Mouse (Mus musculus) myocyte (in vitro differentiated cells): ENCODE measurements around the gene Srsf3.

ENCODE experiments used
- CEBPB ChIP-seq: IDR thresholded peaks from 2 replicates; pipeline ENCODE4 v1.6.1; 2011; ENCODE audit warnings: mild to moderate bottlenecking, moderate library complexity; ENCODE audit not compliant: poor library complexity, insufficient read depth, severe bottlenecking
- E2F4 ChIP-seq: IDR thresholded peaks from one replicate; pipeline ENCODE4 v1.6.1; 2011; ENCODE audit warnings: mild to moderate bottlenecking, control low read depth, moderate library complexity; ENCODE audit not compliant: insufficient read depth
- MYOD1 ChIP-seq, 3 experiments: IDR thresholded peaks; one replicate each; pipeline ENCODE4 v1.6.1; 2011; ENCODE audit warnings: control low read depth in 2 of 3, low read depth in 2 of 3, mild to moderate bottlenecking in 2 of 3, moderate library complexity in 1 of 3; ENCODE audit not compliant: insufficient read length in 2 of 3, control insufficient read depth in 1 of 3
- POLR2A ChIP-seq: IDR thresholded peaks from one replicate; pipeline ENCODE4 v1.6.1; 2011; ENCODE audit warnings: low read depth, mild to moderate bottlenecking, control low read depth, moderate library complexity; ENCODE audit not compliant: insufficient read length
- POLR2AphosphoS2 ChIP-seq: IDR thresholded peaks from one replicate; pipeline ENCODE4 v1.6.1; 2011; ENCODE audit warnings: low read depth, control low read depth; ENCODE audit not compliant: insufficient read length
- TCF3 ChIP-seq: IDR thresholded peaks from one replicate; pipeline ENCODE4 v1.6.1; 2011; ENCODE audit warnings: low read depth, control low read depth; ENCODE audit not compliant: insufficient read length

DNA sequence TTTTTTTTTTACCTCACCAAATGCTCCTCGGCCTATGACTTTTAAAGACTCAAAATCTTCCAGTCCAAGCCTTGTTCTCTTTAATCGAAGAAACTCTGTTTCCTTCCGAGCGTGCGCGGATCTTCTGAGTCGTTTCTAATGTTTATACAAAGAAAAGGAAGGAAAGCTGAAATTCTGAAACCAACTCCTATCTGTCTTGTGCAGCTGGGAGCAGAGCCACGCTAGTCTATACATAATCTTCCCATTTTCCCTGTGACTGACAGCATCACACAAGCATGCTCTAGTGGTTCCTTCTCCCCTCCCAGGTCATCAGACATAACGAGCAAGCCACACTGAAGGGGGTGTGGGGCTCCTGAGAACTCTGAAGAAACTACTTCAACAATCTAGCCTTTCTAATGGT is 41.1 kb upstream of the Srsf3 start:
- no peak for TF ChIP-seq POLR2A
- no peak for TF ChIP-seq TCF3
- TF ChIP-seq E2F4: no peak
- no peak for TF ChIP-seq POLR2AphosphoS2
- TF ChIP-seq MYOD1 (IDR thresholded peaks at IDR 0.05; ENCODE audit: control insufficient read depth in 1 of 3, insufficient read length in 2 of 3, low read depth in 2 of 3): no peak
- TF ChIP-seq CEBPB: no peak
